Comparison of ENCODE assay signal across 8 mouse cellular contexts in the genomic region with DNA sequence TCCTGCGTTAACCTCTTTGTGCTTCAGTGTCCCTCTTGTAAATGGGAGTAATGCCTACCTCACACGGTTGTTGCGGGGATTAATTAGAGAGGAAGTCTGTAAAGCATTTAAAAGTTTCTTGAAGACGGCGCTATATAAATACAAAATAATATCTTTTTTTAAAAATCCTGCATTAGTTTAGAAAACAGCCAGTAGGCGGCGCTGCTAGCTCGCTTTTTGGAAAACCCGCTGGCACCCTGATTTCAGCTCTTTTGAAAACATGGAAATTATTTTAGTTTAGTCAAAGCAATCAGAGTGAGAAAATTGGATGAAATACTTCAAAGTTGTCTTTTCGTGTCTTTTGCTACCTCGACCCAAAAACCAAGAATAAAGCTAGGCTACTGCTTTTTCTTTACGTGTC.
A peak's percentile ranks its signal among the peaks of the same experiment; 100 is the strongest.
DNase-seq lines count a peak whose midpoint lies in the region; ATAC-seq and TF ChIP-seq lines count a peak whose summit lies in the region.

No protein-coding gene starts in this region.

- peak overlapping the region; percentile 45 for H3K4me2 ChIP-seq in hindbrain, postnatal 0 days (ENCODE audit: low read depth, low read length)
- peak overlapping the region; percentile 30; the same call in 1 of the 2 replicates for H3K4me2 ChIP-seq in liver, embryonic 13.5 days

- 0 out of 2 replicates have a peak, but pooled peaks have one; percentile 12 for TF ChIP-seq CTCF in embryonic fibroblast, embryonic 13.5 days (IDR thresholded peaks at IDR 0.05; ENCODE audit: borderline replicate concordance, insufficient read depth, low read length)
- TF ChIP-seq CTCF in hindbrain, postnatal 0 days (IDR thresholded peaks at IDR 0.05; ENCODE audit: low read depth), result peak; percentile 76

- no peak overlapping the region for H3K9ac ChIP-seq in hindbrain, postnatal 0 days (replicated peaks; ENCODE audit: low read length)
- no peak overlapping the region for H3K9ac ChIP-seq in liver, embryonic 13.5 days

- 10% methylated on average over 12 of the region's 12 CpGs for WGBS in hindbrain, postnatal 0 days
- 10% methylated on average over 12 of the region's 12 CpGs for WGBS in liver, embryonic 13.5 days (ENCODE audit: insufficient replicate concordance)

- H3K27ac ChIP-seq in embryonic fibroblast, embryonic 13.5 days (ENCODE audit: insufficient read depth, low read length), result no peak overlapping the region
- H3K27ac ChIP-seq in hindbrain, postnatal 0 days, result no peak overlapping the region
- no peak overlapping the region for H3K27ac ChIP-seq in liver, embryonic 13.5 days

- no peak for ATAC-seq in hindbrain, postnatal 0 days
- ATAC-seq in liver, embryonic 13.5 days (ENCODE audit: low read depth), result no peak

- no peak for TF ChIP-seq POLR2A in embryonic fibroblast, embryonic 13.5 days (IDR thresholded peaks at IDR 0.05; ENCODE audit: low read depth, low read length)

- H3K27me3 ChIP-seq in hindbrain, postnatal 0 days (ENCODE audit: insufficient read depth, low read length), result no peaks in the 10 kb centered on the region
- no peaks in the 10 kb centered on the region for H3K27me3 ChIP-seq in liver, embryonic 13.5 days

- H3K9me3 ChIP-seq in hindbrain, postnatal 0 days (ENCODE audit: low read length), result no peaks in the 10 kb centered on the region
- no peaks in the 10 kb centered on the region for H3K9me3 ChIP-seq in liver, embryonic 13.5 days (replicated peaks)

- DNase-seq in ovary, postnatal 36 days (ENCODE audit: low spot score), result peak; percentile 33
- no peak for DNase-seq in ovary, adult 18-20 months (ENCODE audit: low spot score)
- peak; percentile 43 to 53 for DNase-seq in adrenal gland, postnatal 36 days
- peak; percentile 85 for DNase-seq in hindbrain, postnatal 0 days (ENCODE audit: low spot score)
- DNase-seq in liver, embryonic 13.5 days, result no peak
- DNase-seq in retina, embryonic 14.5 days (ENCODE audit: low spot score), result peak; percentile 77
- no peak for DNase-seq in spleen, adult 12 weeks (ENCODE audit: low spot score)

- H3K4me3 ChIP-seq in embryonic fibroblast, embryonic 13.5 days (ENCODE audit: insufficient read depth, low read length), result no peak overlapping the region
- H3K4me3 ChIP-seq in hindbrain, postnatal 0 days (ENCODE audit: low read length), result no peak overlapping the region
- no peak overlapping the region for H3K4me3 ChIP-seq in liver, embryonic 13.5 days (replicated peaks)

- H3K36me3 ChIP-seq in hindbrain, postnatal 0 days (ENCODE audit: insufficient read depth, low read length), result no peaks in the 10 kb centered on the region
- no peaks in the 10 kb centered on the region for H3K36me3 ChIP-seq in liver, embryonic 13.5 days

- H3K4me1 ChIP-seq in embryonic fibroblast, embryonic 13.5 days (ENCODE audit: control insufficient read depth, insufficient read depth, low read length), result peaks cover 2% of the 10 kb centered on the region; the same call in 1 of the 2 replicates
- no peaks in the 10 kb centered on the region for H3K4me1 ChIP-seq in hindbrain, postnatal 0 days (ENCODE audit: insufficient read depth, low read length)
- H3K4me1 ChIP-seq in liver, embryonic 13.5 days (replicated peaks), result no peaks in the 10 kb centered on the region; the same call in 1 of the 2 replicates

Comparison
In these comparisons a context has a peak if more than half of its experiments do, and no peak if none do; other contexts are left out.
1. DNase-seq: peak in ovary, postnatal 36 days (single experiment), adrenal gland, postnatal 36 days (2 of 2), hindbrain, postnatal 0 days (single experiment) and retina, embryonic 14.5 days (single experiment); none in ovary, adult 18-20 months (single experiment), liver, embryonic 13.5 days (single experiment) and spleen, adult 12 weeks (single experiment).